Mouse (Mus musculus): ENCODE results near the gene Serpina10. TPM values are rescaled to one million over a fixed set of nuclear protein-coding genes. Genes with fewer than 3 reads are reported as not detected.
"Not testable (repeated sequence)": the region's sequence is repeated elsewhere in the genome, so short reads cannot be mapped to it uniquely, and the experiment has no call there.

Serpina10 gene
- polyA plus RNA-seq, 1 experiment from 2014 or later, result 0.09 TPM

DNA sequence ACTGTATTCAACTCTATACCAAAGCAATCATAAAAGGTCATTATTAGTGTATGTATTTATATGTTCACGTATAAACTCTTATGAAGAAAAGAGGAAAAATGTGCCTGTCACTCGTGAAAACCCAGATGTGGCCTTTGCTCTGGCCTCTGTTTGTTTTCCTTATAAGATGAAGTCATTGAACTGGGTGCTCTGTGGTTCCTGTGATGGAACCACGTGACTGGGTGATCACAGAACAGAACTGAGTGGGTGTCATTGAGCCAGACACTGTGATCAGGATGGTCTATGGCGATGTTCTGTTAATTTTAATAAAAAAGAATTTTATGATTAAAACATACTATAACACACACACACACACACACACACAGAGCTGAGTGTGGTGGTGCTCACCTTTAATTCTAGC is 15.5 kb downstream of the Serpina10 start:
- no peak for DNase-seq (ENCODE audit: low spot score)

DNA sequence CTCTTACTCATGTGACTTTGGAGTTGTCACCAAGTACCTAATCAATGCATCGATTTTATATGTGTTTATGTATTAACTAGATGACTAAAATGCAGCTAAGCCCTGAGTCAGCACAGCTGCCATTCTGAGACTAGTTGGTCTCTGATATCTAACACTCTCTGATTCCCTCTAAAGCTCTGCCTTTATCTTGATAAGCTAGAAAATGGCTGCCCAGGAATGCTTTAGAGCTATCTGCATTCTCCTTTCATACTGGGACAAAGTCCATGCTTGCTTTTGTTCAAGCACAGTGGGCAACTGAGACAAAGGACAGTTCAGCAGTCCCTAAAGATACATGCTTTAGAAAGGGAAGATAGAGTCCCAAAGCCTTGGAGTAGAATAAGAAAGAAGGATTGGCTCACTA is 16.1 kb downstream of the Serpina10 start:
- no peak for DNase-seq (ENCODE audit: low spot score)

DNA sequence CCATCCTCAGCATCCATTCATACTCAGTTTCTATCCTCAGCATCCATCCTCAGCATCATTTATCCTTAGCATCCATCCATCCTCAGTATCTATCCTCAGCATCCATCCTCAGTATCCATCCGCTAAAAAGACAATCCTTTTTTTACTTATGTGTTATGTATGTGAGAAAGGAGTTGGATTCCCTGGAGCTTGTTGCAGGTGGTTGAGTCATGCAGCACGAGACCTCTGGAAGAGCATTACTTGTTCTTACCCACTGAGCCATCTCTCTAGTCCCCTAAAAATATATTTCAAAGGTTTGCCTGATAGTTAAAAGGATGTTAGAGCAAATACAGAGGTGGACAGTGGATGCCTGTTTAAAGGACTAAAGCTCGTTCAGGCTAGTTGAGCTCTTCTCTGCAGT is 29.4 kb downstream of the Serpina10 start:
- DNase-seq (ENCODE audit: low spot score), result no peak

DNA sequence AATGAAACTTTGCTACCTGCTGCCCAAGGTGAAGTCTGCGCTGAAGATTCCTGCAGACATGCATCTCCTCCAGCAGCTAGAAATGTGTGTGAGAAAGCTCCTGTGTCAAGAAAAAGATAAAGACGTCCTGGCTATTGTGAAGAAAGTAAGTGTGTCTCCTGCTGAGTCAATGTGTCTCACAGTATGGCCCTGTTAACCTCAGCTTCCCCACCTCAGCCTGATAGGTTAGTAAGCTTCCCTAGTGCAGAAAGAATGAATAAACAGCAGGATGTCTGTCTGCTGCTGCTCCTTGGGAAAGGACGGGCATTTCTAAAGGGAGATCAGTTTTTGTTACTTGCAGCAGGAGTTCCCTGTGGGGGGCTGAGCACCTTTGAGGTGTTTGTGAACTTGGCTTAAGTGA is 30.9 kb downstream of the Serpina10 start:
- DNase-seq (ENCODE audit: low spot score), result no peak

DNA sequence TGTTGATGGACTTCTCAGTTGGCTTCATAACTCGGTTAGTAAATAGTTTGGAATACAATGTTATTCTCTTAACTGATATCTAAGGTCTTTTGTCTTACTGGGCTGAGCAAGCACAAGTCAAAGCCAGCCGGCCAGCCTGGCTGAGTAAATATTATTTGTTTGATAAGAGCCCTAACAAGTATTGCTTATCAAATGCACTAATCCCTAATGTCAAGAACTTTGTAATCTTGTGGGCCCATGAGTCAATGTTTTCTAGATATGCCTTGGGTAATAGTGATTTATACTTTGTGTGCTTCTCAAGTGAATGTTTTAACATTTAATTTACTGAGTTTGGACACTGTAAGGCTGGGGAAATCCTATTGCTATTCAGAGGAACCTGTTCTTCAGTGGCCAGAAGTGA is 32.8 kb downstream of the Serpina10 start:
- no peak for DNase-seq (ENCODE audit: low spot score)

DNA sequence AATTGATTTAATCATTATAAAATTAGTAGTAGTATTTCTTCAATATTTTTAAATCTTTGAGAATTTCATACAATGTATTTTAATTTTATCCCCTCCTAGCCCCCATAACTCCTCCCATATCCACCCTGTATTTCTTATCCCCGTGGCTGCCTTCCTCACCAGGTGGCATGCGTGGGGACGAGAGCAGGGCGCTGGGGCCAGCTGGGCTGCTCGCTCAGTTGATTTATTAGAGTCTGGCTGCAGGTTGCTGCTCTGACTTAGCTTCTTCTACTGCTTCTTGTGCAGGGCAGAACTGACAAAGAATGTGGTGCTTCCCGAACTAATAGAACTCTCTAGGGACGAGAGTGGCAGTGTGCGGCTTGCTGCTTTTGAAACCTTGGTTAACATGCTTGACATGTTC is 47.5 kb downstream of the Serpina10 start:
- DNase-seq (ENCODE audit: low spot score), result no peak

DNA sequence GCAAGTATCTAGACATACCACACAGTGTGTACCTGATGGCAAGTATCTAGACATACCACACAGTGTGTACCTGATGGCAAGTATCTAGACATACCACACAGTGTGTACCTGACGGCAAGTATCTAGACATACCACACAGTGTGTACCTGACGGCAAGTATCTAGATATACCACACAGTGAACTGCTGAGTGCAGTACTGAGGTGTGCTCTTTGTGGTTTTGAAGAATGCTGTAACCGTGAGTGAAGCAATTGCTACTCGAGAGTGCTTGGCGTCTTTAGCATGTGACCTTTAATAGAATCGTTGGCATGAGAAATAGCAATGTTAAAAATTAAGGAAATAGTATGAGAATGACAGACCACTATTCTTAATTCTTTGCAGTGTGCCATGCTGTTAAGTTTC is 53.1 kb downstream of the Serpina10 start:
- DNase-seq (ENCODE audit: low spot score), result not testable (repeated sequence)

DNA sequence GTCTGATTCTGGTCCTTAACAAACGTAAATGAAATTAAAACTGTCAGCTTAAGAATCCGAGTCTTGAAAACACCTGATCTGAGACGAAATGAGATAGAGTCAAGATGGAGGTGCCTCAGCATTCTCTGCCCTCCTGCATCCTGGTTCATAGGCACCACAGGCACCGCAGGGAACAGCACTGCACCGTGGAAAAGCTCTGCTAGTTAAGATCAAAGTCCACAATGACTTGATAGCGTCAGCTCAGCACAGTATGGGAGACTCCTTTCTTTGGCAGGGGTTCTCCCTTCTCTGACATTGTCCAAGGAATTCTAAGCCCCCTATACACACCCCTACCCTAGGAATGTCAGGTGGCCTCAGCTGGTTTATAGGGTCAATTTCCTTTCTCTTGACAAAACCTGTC is 61.6 kb downstream of the Serpina10 start:
- no peak for DNase-seq (ENCODE audit: low spot score)

DNA sequence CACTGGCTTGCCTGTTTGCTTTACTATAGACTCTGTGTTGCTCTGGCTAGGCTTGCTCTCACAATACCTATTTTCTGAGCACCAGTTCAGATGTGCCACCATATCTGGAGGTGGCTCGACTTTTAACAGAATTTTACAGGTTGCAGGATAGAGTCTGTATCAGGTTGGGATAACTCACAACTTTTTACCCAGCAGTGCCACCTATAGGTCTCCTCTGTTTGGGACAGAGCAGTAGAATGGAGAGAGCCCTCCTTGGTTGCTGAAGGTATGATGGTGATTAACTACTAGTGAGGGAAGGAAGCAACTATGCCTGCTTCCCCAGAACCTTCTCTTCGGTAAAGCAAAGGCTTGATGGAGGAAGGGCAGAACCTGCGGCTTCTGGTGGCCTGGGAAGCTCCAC is 64.1 kb downstream of the Serpina10 start:
- no peak for DNase-seq (ENCODE audit: low spot score)

DNA sequence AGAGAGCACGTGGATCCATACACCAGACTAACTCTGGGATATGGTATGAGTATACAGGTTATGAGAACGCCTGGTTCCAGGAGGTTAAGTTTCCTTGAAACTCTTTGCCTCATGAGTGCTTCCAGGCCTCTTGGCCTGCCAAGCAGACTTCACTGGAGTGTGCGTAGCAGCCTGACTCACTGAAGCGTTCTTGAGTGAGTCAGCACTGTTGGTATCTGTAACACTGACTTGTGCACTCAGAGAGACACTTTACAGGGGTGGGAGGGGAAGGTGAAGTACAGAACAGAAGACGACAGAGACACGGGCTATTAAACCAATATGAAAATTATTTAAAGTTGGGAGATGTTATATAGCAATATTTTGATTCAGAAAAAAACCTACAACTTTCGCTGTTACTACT is 66.1 kb downstream of the Serpina10 start:
- no peak for DNase-seq (ENCODE audit: low spot score)

Other genes with a start within 250 kb of the Serpina10 start
- 1.9 TPM in 2 replicates for gene Otub2, start 242.8 kb downstream of the Serpina10 start, polyA plus RNA-seq (2015; fragmentation: Nextera tagmentation; extraction: Ambion mirVana)
- 0.14 and 0.21 TPM in 2 replicates for gene 9330161L09Rik, start 223.6 kb downstream of the Serpina10 start, polyA plus RNA-seq (2015; fragmentation: Nextera tagmentation; extraction: Ambion mirVana)
- gene Ddx24, start 205.6 kb downstream of the Serpina10 start, polyA plus RNA-seq (2015; fragmentation: Nextera tagmentation; extraction: Ambion mirVana), result 139 and 165 TPM in 2 replicates
- 160 and 162 TPM in 2 replicates for gene Ifi27, start 197.2 kb downstream of the Serpina10 start, polyA plus RNA-seq (2015; fragmentation: Nextera tagmentation; extraction: Ambion mirVana)
- gene Ifi27l2a, start 187.8 kb downstream of the Serpina10 start, polyA plus RNA-seq (2015; fragmentation: Nextera tagmentation; extraction: Ambion mirVana), result 299 and 338 TPM in 2 replicates
- 0.25 and 0.46 TPM in 2 replicates for gene Ifi27l2b, start 174.2 kb downstream of the Serpina10 start, polyA plus RNA-seq (2015; fragmentation: Nextera tagmentation; extraction: Ambion mirVana)
- 0.40 and 0.44 TPM in 2 replicates for gene Ppp4r4, start 99.2 kb downstream of the Serpina10 start, polyA plus RNA-seq (2015; fragmentation: Nextera tagmentation; extraction: Ambion mirVana)
- gene Serpina6, start 25.8 kb upstream of the Serpina10 start, polyA plus RNA-seq (2015; fragmentation: Nextera tagmentation; extraction: Ambion mirVana), result 0.08 and 0.13 TPM in 2 replicates
- gene Serpina16, start 44.7 kb upstream of the Serpina10 start, polyA plus RNA-seq (2015; fragmentation: Nextera tagmentation; extraction: Ambion mirVana), result not detected in 2 replicates
- not detected in 2 replicates for gene Serpina1f, start 64.1 kb upstream of the Serpina10 start, polyA plus RNA-seq (2015; fragmentation: Nextera tagmentation; extraction: Ambion mirVana)
- gene Serpina1d, start 142.1 kb upstream of the Serpina10 start, polyA plus RNA-seq (2015; fragmentation: Nextera tagmentation; extraction: Ambion mirVana), result not detected in 2 replicates
- 0.17 TPM in 1 of 2 replicates, not detected in the other for gene Serpina1b, start 198.9 kb upstream of the Serpina10 start, polyA plus RNA-seq (2015; fragmentation: Nextera tagmentation; extraction: Ambion mirVana)
- gene Serpina1a, start 232.1 kb upstream of the Serpina10 start, polyA plus RNA-seq (2015; fragmentation: Nextera tagmentation; extraction: Ambion mirVana), result not detected in 2 replicates